Mouse (Mus musculus) testis, adult 2 months (tissue): ENCODE results near the gene Clrn2.

Experiments used
- CTCF ChIP-seq: fragments of 200-500 bp; IDR thresholded peaks from 2 replicates; pipeline ENCODE4 v1.5.1; 2012; ENCODE audit warnings: low read depth, mild to moderate bottlenecking, inconsistent platforms, low read length, moderate library complexity; ENCODE audit not compliant: control insufficient read depth, insufficient read depth, insufficient replicate concordance
- POLR2A ChIP-seq: fragments of 200-500 bp; IDR thresholded peaks from 2 replicates; pipeline ENCODE4 v1.6.1; 2012; ENCODE audit warnings: low read depth, mild to moderate bottlenecking, inconsistent platforms, low read length, moderate library complexity; ENCODE audit not compliant: control insufficient read depth

DNA sequence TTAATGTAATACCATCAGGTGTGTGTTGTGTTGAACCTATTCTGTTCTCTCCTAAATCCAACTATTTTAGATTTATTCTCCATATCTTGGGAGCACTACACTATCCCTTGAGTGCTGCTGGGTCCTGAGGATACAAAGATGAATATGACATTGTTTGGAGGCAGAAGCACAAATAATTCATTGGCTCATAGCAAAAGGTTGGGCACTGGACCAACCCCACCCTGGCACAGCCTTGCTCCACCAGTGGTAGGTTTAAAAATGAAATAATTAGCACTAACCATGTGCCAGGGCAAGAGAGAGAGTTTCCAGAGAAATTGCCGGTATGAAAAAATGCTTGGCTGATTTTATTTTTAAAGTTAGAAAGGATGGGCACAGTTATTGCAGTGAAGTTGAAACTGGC lies 20.0 kb downstream of the Clrn2 start:
- no peak for TF ChIP-seq CTCF
- TF ChIP-seq POLR2A, result no peak
